Mouse (Mus musculus) frontal cortex, adult 2 months (tissue): Measurements from ENCODE around the gene Rnf145. TPM values are rescaled to one million over a fixed set of nuclear protein-coding genes. Genes with fewer than 3 reads are reported as not detected.

Experiments
- DNase-seq, 2 experiments: peaks; one replicate each; pipeline ENCODE4 v3.0.0; 2022; ENCODE audit warnings: low spot score in 1 of 2; ENCODE audit errors: extremely low spot score in 1 of 2
- polyA plus RNA-seq: library from polyadenylated mRNA; depleted of rRNA; stranded (reverse); fragments of >200 nt; gene quantifications from 2 replicates; pipeline ENCODE4 v1.2.3, GENCODE M21; 2012

The Rnf145 gene
- polyA plus RNA-seq, 1 experiment = 88.6 TPM

DNA sequence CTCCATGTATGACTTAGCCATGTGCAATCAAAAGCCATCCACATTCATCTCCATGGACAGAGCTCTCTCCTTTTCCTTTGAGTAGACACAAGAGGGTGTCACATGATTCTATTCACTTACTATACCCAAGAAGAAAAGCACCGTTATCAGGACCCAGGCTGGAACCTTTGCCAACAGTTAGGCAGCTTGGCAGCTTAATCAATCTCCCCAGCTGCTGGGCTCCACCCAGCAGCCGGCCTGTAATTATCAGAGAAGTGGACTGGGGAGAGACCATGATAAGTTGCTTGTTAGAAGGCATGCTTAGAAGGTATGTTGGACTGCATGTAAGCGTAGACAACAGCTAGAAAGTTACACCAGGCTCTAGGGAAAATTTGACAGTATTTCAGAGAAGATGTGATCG is 9.9 kb upstream of the Rnf145 start:
- no peak for DNase-seq

DNA sequence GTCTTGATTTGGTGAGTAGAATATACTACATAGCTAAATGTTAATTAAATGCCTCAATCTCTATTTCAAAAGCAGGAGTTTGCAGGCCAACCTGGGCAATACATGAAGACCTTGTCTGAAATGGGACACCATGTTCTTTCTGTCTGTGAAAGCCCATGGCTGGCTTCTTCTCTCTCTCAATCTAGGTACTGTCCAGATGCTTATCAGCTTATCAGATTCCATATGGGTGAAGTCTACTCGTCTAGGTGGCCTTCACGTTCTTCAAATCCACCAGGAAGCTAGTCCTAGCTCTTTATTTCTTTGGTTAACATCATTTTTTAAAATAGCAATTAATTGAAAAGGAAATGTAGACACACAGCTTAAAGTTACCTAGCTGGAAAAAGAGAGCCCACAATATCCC is 8.9 kb upstream of the Rnf145 start:
- no peak for DNase-seq

DNA sequence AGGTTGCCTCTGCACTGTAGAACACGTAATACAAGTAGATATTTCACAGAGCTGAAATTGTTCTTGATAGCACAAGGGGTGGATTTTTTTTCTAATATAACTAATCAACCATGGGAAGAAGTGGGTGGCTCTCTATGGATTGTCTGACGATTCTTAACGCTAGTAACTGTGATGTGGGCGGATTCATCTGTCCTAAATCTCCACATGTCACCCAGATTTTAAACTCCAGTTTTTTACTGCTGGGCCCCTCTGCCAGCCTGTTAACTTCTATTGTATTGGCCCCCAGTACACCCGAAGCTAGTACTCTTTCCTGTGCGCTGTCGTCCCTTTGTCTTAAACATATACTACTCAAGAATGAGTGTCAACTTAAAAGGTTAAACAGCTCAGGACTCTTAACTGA is 8.4 kb upstream of the Rnf145 start:
- DNase-seq = no peak

DNA sequence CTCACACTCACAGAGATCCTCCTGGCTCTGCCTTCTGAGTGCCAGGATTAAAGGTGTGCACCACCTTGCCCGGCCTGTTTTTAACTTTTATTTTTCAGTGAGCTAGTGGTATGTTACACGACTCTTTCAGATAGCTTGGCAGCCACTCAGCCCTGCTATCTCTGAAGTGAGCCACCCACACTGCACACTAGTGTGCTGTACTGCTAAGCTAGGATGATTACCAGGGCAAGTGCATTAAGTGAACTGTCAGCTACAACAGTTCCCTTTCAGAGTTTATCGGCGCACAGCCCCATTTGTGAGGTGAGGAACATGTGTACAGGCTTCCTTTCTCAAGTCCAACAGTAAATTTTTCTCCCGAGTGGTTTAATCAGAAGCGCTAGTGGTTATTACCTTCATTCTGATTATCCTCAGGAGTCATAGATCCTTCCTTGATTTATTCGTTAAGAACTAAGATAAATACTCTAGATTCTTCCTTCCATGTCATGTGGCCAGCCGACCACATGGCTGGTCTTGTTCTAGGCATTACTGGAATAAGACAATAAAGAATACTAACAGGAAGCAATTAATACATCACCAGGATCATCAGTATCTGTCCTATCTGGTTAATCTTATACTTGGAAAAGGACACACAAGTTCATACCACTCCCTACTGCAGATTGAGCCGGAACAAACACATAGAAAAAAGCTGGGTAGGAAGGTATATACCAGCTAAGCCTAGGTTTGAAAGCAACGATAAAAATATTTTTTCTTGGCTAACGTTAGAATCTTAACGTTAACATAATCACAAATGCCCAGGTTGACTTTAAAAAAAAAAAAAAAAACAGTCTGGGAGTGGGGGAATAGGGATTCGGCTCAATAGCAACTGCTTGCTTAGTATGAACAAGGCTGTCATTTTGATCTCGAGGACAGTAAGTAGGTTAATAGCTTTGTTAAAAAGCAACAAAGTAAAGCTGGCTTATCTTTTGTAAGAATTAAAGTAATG is 6.4 kb upstream of the Rnf145 start:
- DNase-seq = no peak

DNA sequence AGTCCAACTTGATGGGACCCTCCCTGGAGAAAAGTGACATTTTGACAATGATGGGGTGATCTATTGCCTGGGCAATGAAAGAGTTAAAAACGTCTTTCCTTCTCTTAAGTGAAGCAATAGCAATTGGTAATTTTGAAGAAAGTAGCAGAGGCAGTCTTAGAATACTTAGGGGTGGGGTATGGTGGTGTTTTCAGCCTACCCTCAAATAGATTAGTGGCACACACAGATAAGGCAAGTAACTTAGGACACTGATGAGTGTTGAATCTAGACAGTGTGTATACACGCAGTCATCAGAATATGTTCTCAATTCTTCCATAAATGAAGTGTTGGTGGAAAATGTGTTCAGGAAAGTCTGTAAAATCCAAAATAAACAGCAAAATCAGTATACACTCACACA is 5.7 kb upstream of the Rnf145 start:
- DNase-seq = no peak

DNA sequence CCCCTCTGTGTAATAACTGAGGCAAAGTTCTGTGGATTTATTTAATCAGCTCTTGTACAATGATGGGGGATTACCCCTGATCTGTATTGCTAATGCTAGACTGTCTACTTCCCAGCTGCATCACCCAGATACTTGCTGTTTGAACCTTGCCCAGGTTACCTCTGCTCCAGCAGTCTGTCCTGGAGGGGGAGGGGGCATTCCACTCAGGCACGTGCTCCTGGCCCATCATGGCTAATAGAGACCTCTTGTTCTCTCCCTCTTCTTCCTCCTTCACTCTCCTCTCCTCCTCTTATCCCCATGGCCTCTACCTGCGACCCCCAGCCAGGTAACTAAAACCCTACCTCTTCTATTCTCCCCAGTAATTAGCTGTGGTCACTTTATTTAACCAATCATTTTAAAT is 4.1 kb upstream of the Rnf145 start:
- no peak for DNase-seq

DNA sequence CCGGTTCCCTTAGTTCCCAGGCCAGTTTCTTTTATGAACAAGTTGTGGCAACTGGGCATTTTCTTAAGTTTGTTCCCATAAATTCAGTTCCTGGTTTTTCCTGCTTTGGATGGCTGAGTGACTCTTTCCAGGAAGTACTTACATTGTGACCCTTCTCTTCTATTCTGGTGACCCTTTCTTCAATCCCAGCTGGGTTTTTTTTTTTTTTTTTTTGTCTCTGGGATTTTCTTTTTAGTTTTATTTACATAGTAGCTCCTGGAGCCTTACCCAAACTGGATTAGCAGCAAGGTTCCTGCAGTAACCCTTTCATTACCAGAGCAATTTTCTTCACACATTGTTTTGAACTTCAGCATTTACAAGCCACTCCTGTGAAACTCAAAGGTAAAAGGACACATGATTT is 2.4 kb upstream of the Rnf145 start:
- DNase-seq = no peak

DNA sequence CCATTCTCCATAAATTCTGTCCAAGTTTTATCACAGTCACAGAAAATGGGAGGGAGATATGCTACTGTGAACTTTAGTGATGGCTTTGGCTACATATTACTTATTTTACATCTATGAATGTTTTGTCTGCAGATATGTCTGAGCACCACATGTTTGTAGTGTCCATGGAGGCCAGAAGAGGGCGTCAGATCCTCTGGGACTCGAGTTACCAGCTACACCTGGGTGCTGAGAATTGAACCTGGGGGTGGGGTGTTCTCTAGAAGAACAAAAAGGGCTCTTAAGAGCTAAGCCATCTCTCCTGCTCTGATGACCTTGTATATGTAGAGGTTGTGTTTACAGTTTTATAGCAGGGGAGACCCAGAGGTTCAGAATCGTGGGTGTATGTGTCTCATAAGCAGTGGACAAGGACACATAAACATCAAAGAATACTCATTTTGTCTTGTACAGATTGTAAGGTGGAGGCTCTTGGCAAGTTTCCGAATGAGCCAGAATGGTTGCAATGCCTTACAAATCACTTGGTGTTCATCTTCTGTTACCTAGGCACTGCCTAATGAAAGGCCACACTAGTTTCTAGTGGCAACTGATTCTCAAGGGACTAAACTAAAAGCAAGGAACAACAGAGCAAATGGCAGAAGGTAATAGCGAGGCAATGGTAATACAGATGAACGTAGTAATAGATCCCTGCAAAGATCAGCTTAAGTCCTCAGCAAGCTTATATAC is 1.0 kb upstream of the Rnf145 start:
- DNase-seq = no peak

DNA sequence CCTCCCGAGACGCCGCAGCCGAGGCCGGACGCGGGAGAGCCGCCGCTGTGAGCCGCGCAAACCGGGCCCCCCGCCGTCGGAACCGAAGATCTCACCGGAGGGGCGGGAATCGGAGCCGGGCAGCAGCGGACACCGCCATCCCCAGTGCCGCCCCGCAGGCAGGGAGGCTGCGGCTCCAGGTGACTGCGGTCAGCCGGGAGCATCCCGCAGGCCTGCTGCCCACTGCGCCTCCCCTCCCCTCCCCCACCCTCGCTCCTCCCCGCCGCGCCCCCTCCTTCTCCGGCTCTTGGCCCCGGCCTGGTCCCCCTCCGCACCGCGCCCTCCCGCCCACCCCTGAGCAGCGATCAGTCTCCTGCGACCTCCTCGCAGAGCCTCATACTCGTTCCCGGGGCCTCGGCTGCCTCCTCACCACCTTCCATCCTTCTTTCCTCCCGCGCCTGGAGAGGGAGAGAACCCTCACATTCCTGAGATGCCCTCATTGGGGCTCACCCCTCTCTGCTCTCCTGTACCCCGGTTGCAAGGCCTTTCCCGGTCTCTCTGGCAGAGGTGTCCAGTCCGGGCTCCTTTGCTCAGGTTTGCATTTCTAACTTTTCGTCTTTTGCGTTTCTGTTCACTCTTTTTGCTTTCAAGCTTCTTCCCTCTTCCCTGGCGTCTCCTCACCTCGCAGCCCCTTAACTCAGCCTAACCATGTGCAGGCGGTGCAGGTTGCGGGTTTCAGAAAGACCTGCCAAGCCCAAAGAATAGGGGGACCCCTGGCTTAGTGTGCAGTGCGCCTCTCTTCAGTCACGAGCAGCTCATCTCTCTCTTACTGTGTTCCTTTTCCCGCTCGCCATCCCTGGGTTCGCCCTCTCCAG is 559 bp downstream of the Rnf145 start:
- DNase-seq = no peak

DNA sequence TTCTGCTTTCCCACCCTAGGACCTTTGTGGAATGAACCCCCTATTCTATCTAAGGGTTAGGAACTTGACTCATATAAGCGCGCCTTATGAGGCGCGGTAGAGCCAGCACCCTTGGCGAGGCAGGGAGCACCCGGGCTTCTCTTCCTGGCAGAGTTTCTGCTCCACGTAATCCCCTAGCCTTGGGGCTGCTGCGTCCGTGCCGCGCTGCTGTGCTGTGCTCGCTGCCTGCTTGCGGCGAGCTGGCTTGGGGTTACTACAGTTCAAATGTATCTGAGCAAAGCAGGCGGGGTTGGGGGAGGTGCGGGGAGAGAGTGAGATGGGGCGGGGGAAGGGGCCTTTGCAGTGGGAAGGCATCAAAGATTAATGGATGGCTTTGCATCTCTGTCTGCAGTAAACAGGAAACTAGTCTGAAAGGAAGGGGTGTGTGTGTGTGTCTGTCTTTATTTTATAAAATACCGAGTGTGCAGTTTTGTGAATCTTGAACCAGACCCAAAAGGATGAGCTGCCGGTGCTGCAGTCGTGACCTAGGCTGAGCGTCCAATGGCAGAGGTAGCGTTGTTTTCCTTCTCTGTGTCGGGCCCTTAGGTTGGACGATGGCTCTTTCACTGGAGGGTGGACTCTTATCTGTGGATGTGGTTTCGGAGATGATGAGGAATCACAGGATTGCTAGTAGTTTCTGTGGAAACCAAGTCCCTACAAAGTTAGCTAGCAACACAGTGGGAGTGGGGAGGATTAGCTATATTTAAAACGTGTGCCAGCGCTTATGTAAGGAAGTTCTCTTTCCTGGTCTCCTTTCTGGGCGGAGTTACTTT is 1.4 kb downstream of the Rnf145 start:
- peak; percentile 61 to 71 for DNase-seq

DNA sequence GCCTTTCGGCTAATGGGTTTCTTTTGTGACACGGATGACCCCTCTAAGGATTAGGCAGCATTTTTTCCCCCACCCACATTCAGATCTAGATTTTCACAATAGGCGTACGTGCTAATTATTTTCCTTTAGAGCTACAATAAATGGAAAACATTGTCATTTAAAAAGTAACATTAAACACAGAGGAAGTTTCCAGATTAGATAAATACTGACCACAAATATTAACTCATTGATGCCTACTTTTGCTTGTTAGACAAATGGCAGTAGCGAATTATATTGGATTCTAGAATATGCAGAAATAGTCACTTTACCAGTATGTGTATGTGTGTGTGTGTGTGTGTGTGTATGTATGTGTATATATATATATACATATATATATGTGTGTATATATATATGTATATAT is 3.8 kb downstream of the Rnf145 start:
- DNase-seq = no peak

DNA sequence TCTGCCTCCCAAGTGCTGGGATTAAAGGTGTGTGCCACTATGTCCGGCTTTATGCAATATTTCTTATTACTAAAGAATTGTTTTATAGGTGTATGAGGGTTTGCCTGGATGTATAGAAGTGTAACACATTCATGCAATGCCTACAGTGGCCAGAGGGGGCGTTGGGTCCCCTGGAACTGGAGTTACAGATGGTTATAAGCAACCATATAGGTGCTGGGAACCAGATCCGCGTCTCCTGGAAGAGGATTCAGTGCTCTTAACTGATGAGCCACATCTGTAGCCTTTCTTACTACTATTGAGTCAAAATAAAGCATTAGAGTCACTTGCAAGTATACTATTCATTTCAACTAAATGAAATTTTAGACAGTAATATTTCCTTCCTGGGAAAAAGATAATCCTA is 7.0 kb downstream of the Rnf145 start:
- no peak for DNase-seq

DNA sequence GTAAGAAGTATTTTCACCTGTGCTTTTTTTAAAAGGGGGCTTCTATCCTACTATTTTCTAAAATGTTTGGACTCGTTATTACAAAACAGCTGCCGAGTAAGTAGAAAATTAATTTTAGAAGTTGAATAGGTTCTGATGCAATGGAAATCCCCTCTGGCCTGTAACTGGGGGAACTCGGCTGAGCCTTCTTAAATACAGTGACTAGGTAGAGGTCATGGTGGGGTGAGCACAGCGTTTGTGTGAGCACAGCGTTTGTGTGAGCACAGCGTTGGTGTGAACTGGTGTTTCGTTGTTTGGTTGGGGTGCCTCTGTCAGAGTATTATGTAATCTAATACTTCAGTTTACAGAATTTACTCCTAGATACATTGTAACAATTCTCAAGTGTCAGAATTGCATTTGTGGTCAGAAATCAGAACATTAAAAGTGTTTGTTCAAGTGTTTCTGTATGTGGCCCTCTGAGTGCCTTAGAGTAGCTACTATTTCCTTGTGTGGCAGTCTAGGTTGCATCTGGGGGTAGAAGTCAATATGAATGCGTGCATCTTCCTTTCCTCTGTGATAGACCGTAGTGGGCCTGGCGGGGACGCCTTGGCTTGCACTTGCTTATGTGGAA is 8.0 kb downstream of the Rnf145 start:
- DNase-seq = no peak

DNA sequence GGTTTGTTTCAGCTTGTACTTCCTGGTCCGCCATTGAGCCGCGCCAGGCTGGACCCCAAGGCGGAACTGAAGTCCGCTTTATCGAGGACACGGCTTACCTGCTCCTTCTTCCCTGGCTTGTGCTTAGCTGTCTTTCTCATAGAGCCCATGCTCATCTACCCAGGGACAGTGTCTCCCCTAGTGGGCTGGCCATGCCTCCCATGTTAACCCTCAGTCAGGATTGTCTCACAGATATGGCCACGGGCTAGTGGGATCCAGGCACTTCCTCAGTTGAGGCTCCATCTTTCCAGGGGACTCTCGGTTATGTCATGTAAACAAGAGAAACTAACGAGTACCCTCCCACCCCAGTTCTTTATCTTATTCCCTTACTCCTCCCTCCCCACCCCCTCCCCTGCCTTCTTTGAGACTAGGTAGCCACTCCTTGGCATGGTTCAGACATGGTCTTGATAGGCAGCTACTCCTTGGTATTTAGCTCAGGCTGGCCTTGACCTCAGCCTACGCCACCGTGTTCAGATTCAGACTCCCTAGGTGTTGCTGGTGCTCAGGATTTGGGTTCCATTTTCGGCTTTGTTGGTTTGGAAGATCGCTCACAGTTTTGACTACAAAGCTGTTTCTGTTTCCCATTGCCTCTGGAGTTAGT is 9.9 kb downstream of the Rnf145 start:
- no peak for DNase-seq

DNA sequence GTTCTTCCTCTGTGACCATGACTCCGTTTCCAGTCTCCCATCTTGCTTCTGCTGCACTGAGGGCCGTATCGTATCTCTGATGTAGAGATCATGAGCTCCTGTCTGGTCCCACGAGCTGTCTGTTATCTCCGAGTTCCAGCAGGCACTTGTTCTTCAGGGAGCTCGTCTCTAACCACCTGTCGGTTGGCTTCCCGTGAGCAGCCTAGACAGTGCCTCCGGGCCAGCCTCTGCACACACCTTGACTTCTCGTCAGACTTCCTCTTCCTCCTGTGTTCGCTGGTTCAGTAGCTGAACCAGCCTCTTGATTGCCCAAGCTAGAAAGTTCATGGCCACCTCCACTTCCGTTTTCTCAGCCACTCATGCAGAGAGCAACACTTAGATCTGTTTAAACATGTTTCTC is 10.4 kb downstream of the Rnf145 start:
- no peak for DNase-seq

DNA sequence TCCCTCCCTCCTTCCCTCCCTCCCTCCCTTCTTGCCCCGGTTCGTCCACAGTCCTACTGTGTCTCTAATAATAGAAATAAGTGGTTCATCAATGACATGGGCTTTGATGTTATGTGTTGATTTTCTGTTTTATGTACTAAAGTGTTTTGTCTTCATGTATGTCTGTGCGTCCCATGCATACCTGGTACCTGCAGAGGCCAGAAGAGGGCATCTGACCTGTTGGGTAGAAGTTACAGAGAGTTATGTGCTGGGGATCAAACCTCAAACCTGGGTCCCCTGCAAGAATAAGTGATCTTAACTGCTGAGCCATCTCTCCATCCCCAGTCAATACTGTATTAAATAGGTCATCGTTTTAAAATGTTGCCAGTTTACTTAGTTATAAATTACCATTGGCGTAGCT is 11.0 kb downstream of the Rnf145 start:
- DNase-seq = no peak

DNA sequence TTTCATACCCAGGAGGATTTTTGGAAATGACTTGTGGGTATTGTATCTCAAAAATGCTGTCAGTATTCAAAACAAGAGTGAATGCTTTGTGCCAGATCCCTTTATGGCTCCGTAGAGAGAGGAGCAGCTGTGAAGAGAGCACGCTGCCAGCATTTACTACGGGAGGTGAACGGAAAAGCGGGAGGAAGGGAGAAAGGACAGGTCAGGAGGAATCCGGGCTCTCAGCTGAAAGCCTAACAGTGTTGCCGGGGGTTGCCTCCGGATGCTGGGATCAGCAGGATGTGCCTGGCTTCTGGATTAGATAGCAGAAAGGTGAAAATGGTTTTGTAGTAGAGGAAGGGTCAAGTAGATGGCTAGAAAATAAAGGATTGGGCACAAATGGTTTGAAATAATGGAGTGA is 11.6 kb downstream of the Rnf145 start:
- DNase-seq = no peak

DNA sequence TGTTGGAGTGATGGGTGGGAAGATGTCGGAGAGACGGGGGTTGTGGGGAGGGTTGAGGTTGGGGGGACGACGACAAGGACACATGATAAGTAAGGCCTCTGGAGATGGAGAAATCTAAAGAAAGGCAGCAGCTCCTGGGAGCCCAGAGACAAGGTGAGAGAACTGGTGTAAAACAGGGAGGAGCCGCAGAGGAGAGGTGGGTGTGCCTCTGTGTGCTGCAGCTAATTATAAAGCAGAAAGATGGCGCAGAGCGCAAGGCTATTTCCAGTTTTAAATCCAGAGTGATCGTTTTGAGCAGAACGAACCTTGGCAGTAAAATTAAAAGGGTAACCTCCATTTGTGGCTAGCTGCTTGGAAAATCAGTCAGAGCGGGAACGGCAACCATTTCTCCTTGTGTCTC is 12.1 kb downstream of the Rnf145 start:
- DNase-seq = peak in 1 of 2 experiments; percentile 40

DNA sequence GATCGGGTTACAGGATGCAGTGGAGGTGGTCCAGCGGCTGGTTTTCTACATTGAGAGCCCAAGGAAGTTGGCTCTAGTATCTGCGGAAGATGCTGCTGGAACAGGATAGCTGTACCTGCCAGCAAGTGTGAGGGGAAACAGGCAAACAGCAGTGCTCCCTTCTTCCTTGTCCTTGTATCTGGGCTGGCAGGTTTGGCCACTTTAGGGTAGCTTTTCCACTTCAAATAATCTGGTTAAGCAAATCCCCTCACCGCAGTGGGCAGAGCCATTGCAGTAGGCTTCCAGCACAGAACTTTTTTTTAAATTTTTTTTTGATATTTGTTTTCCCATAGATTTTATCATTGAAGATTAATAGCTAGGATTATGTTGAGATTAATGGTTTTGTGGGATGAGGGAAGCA is 12.9 kb downstream of the Rnf145 start:
- no peak for DNase-seq
